In genomic region chr5:77892024-77892423, GRCm38 (mm10) we compare ENCODE assay signal across 2 mouse cellular contexts.
ATAC-seq lines count a peak whose summit lies in the region.
"Not testable (repeated sequence)": the region's sequence is repeated elsewhere in the genome, so short reads cannot be mapped to it uniquely, and the experiment has no call there.

No protein-coding gene starts in this region.

- not testable (repeated sequence) for H3K27me3 ChIP-seq in midbrain, embryonic 15.5 days (replicated peaks); midbrain, embryonic 16.5 days (ENCODE audit: control insufficient read depth, insufficient read depth, low read depth, low read length)

- WGBS in midbrain, embryonic 15.5 days: 59% methylated on average over 2 of the region's 2 CpGs
- WGBS in midbrain, embryonic 16.5 days: 62% methylated on average over 2 of the region's 2 CpGs

- peak; percentile 70; the same call in 1 of the 2 replicates for ATAC-seq in midbrain, embryonic 15.5 days (replicated peaks)
- peak; percentile 67 for ATAC-seq in midbrain, embryonic 16.5 days

- H3K4me1 ChIP-seq in midbrain, embryonic 15.5 days; midbrain, embryonic 16.5 days (ENCODE audit: control insufficient read depth, insufficient read depth, low read length): not testable (repeated sequence)

- H3K4me3 ChIP-seq in midbrain, embryonic 15.5 days; midbrain, embryonic 16.5 days (ENCODE audit: low read depth, low read length): not testable (repeated sequence)

- H3K27ac ChIP-seq in midbrain, embryonic 15.5 days; midbrain, embryonic 16.5 days (ENCODE audit: low read length): not testable (repeated sequence)

- H3K36me3 ChIP-seq in midbrain, embryonic 15.5 days (replicated peaks); midbrain, embryonic 16.5 days (ENCODE audit: control insufficient read depth, insufficient read depth, low read length): not testable (repeated sequence)

- not testable (repeated sequence) for H3K4me2 ChIP-seq in midbrain, embryonic 15.5 days; midbrain, embryonic 16.5 days (ENCODE audit: low read length)

- not testable (repeated sequence) for H3K9ac ChIP-seq in midbrain, embryonic 15.5 days; midbrain, embryonic 16.5 days (ENCODE audit: low read depth, low read length)

- H3K9me3 ChIP-seq in midbrain, embryonic 15.5 days; midbrain, embryonic 16.5 days (replicated peaks; ENCODE audit: control insufficient read depth, low read length, poor library complexity, severe bottlenecking): not testable (repeated sequence)
